Mouse (Mus musculus) midbrain, embryonic 15.5 days (tissue): Measurements from ENCODE around the gene Anapc1. TPM values are rescaled to one million over a fixed set of nuclear protein-coding genes. Genes with fewer than 3 reads are reported as not detected.
"Not testable (repeated sequence)": the region's sequence is repeated elsewhere in the genome, so short reads cannot be mapped to it uniquely, and the experiment has no call there.

Experiments
- ATAC-seq: fragments of 200-750 bp; cut with Nextera tagmentation; replicated peaks from 2 replicates; pipeline ENCODE4 v1.8.0; 2017; ENCODE audit warnings: moderate TSS enrichment
- H3K27ac ChIP-seq: fragments of 300-500 bp; sonication (generic); 2 replicates; pipeline ENCODE4 v1.5.1; 2015; ENCODE audit warnings: mild to moderate bottlenecking, inconsistent platforms
- H3K27me3 ChIP-seq: fragments of 300-500 bp; sonication (generic); replicated peaks from 2 replicates; pipeline ENCODE4 v1.6.1; 2015; ENCODE audit warnings: inconsistent platforms
- H3K36me3 ChIP-seq: fragments of 300-500 bp; sonication (generic); replicated peaks from 2 replicates; pipeline ENCODE4 v1.6.1; 2015; ENCODE audit warnings: inconsistent platforms
- H3K4me1 ChIP-seq: fragments of 300-500 bp; sonication (generic); 2 replicates; pipeline ENCODE4 v1.6.1; 2015; ENCODE audit warnings: inconsistent platforms
- H3K4me2 ChIP-seq: fragments of 300-500 bp; sonication (generic); 2 replicates; pipeline ENCODE4 v1.6.1; 2015; ENCODE audit warnings: inconsistent platforms, mild to moderate bottlenecking, moderate library complexity
- H3K4me3 ChIP-seq: fragments of 300-500 bp; sonication (generic); 2 replicates; pipeline ENCODE4 v1.5.1; 2015; ENCODE audit warnings: mild to moderate bottlenecking, inconsistent platforms
- H3K9ac ChIP-seq: fragments of 300-500 bp; sonication (generic); 2 replicates; pipeline ENCODE4 v1.6.1; 2015; ENCODE audit warnings: mild to moderate bottlenecking, inconsistent platforms
- H3K9me3 ChIP-seq: fragments of 300-500 bp; sonication (generic); 2 replicates; pipeline ENCODE4 v1.6.1; 2016; ENCODE audit warnings: inconsistent platforms
- WGBS: fragments of 180-500 bp; shearing (Covaris S2); methylation state at CpG from one replicate; pipeline ENCODE4 v1.1.7; 2015; ENCODE audit warnings: mixed read lengths; 5-methylcytosine and 5-hydroxymethylcytosine counted together
- polyA plus RNA-seq: library from polyadenylated mRNA; unstranded; fragments of >200 nt; fragmentation: Nextera tagmentation; extraction: Ambion mirVana; gene quantifications from 2 replicates; pipeline ENCODE4 v1.2.1, GENCODE M21; 2015

The Anapc1 gene
- polyA plus RNA-seq, 1 experiment from 2014 or later: 52.8 TPM

DNA sequence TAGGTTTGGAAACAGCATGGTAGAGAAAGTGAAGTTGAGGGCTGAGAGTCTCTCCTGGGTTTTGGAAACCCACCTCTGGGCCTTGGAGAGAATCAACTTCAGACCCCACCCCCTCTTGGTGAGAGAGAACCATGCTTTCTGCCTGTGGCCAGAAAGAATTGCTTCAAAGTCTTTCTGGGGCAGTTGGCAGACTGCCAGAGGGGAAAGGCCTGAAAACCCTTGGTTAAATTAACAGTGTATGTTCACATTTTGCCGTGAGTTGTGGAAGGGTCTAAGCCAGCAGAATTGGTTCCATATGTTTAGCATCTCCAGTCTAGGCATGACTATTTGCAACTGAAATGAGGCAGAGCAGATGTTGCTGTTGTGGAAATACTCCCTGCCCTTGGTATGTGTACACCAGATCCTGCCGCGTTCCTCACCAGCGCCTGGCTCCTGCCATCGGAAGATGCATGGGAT is 26.4 kb upstream of the Anapc1 start:
- Histone ChIP-seq H3K4me3 (no peak overlapping the region), H3K9ac (no peak overlapping the region), H3K27me3 (no peaks in the 10 kb centered on the region), H3K4me1 (no peaks in the 10 kb centered on the region), H3K27ac (no peak overlapping the region), H3K4me2 (no peak overlapping the region), H3K36me3 (no peaks in the 10 kb centered on the region), H3K9me3 (no peaks in the 10 kb centered on the region)
- no peak for ATAC-seq
- 69% methylated on average over 5 of the region's 5 CpGs for WGBS

DNA sequence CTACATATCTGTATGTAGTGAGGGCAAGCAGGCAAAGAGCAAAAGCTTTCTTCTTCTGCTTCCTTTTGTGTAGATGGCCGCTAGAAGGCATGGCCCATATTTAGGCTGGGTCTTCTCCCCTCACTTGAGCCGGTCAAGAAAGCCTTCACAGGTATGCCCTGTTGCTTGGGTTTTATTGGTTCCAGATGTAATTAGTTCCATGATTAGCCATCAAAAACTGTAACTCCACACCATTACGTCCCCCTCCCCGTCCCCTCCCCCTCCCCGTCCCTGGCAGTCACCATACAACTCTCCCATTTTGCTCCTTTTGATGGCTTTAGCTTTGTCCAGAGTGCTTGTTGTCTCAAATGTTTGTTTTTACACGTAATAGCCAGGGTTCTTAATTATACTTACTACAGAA is 25.7 kb upstream of the Anapc1 start:
- H3K4me1 ChIP-seq: no peaks in the 10 kb centered on the region
- no peak overlapping the region for H3K4me2 ChIP-seq
- no peak overlapping the region for H3K9ac ChIP-seq
- no peak for ATAC-seq
- no peaks in the 10 kb centered on the region for H3K36me3 ChIP-seq
- H3K9me3 ChIP-seq: no peaks in the 10 kb centered on the region
- H3K27ac ChIP-seq: no peak overlapping the region
- no peaks in the 10 kb centered on the region for H3K27me3 ChIP-seq
- H3K4me3 ChIP-seq: no peak overlapping the region
- 78% methylated on average over 6 of the region's 6 CpGs for WGBS

- H3K4me3 ChIP-seq: no peak overlapping the region
- no peak overlapping the region for H3K27ac ChIP-seq
- H3K4me1 ChIP-seq: no peaks in the 10 kb centered on the region
- no peaks in the 10 kb centered on the region for H3K27me3 ChIP-seq
- 83% methylated on average over 6 of the region's 6 CpGs for WGBS
- H3K36me3 ChIP-seq: no peaks in the 10 kb centered on the region
- no peak for ATAC-seq
- H3K9ac ChIP-seq: no peak overlapping the region
- no peak overlapping the region for H3K4me2 ChIP-seq
- no peaks in the 10 kb centered on the region for H3K9me3 ChIP-seq
Observed at GRCm38 (mm10) chr2:128710609-128711008, 23.4 kb upstream of the Anapc1 start.

DNA sequence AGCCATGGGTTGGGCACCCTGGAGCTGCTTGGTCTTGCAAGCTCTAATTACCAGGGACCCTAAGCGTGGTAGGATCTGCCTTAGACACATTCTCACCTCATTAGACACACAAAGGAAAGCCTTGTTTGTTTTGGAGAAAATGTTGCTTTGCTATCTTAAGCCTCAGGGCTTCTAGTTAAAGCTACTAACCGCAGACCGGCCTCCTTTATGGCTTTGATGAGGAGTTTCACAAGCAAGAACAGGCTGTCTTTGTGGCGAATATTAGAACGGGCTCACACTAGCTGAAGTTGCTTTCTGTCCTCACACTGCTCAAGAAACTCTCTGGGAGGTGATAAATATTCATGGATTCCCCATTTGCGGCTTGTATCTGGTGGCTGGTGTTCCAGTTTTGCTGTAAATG is 22.1 kb upstream of the Anapc1 start:
- no peaks in the 10 kb centered on the region for H3K27me3 ChIP-seq
- H3K4me3 ChIP-seq: no peak overlapping the region
- H3K36me3 ChIP-seq: no peaks in the 10 kb centered on the region
- no peaks in the 10 kb centered on the region for H3K9me3 ChIP-seq
- H3K4me2 ChIP-seq: no peak overlapping the region
- no peaks in the 10 kb centered on the region for H3K4me1 ChIP-seq
- H3K9ac ChIP-seq: no peak overlapping the region
- no peak for ATAC-seq
- H3K27ac ChIP-seq: no peak overlapping the region
- WGBS: 40% methylated on average over 6 of the region's 6 CpGs

DNA sequence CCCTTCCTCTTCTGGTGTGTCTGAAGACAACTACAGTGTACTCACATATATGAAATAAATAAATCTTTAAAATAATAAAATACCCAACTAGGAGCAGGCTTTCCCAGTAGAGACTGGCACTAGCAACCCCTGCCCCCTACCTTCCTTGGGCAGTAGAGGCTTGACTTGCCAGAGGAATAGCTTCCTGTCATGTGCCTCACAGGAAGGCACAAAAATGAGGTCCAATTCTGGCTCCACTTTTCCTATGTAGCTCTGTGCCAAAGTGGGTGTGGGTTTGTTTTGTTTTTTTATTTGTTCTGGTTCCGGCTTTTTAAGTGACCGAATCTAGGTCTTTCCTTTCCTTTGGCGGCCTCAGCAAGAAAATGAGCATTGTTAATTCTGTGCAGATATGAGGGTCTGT is 17.3 kb upstream of the Anapc1 start:
- Histone ChIP-seq H3K4me3 (no peak overlapping the region), H3K27me3 (peaks cover 3% of the 10 kb centered on the region; the same call in 1 of the 2 replicates), H3K27ac (no peak overlapping the region), H3K4me1 (peaks cover 2% of the 10 kb centered on the region; the same call in 1 of the 2 replicates), H3K36me3 (no peaks in the 10 kb centered on the region), H3K4me2 (no peak overlapping the region), H3K9me3 (no peaks in the 10 kb centered on the region), H3K9ac (no peak overlapping the region)
- 90% methylated on average over 3 of the region's 3 CpGs for WGBS
- ATAC-seq: no peak

DNA sequence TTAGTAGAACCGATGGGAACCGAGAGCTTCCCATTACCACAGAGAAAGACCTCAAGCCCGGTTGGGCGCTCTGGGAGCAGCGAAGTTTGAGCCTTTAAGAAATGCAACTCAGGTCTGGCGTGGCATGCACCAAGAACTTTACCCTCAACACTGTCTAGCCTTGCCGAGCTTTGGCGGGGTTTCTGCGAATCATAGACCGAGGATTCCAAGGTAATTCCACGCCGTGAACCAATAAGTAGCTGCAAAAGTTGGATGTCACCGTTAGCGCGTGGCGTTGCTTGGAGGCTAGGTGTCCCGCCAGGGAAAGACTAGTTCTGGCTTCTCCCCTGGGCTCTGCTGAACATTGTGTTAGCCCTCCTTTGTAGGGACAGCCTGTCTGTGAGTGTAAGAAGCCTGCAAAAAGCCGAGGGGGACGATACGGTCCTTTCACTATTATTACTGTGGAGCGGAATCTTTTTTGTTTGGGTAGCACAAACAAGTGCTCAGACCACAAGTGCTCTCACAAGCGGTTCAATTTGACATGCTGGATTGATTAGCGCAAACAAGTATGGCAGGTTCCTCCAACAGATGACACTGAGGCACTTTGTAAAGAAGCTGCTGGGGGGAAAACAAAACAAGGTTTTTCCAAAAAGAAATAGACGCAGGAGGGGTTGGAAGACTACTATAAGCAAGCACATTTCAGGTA is 12.2 kb upstream of the Anapc1 start:
- WGBS: 1% methylated on average over 24 of the region's 24 CpGs
- H3K9ac ChIP-seq: peak overlapping the region; percentile 37; the same call in 1 of the 2 replicates
- H3K4me1 ChIP-seq: peaks cover 20% of the 10 kb centered on the region
- ATAC-seq: peak; percentile 43
- peaks cover 17% of the 10 kb centered on the region for H3K27me3 ChIP-seq
- H3K27ac ChIP-seq: no peak overlapping the region
- peak overlapping the region; percentile 95 for H3K4me2 ChIP-seq
- peak overlapping the region; percentile 45 for H3K4me3 ChIP-seq
- no peaks in the 10 kb centered on the region for H3K36me3 ChIP-seq
- H3K9me3 ChIP-seq: no peaks in the 10 kb centered on the region

GRCm38 (mm10) chr2:128698693-128699181 is 11.5 kb upstream of the Anapc1 start, which contains the start of gene Mertk:
Gene Mertk (plus strand): TSS chr2:128698956.
- under 1% methylated on average over 30 of the region's 30 CpGs for WGBS
- ATAC-seq: peak; percentile 86
- peaks cover 20% of the 10 kb centered on the region for H3K4me1 ChIP-seq
- H3K36me3 ChIP-seq: no peaks in the 10 kb centered on the region
- H3K27me3 ChIP-seq: peaks cover 17% of the 10 kb centered on the region
- H3K9me3 ChIP-seq: no peaks in the 10 kb centered on the region
- H3K4me3 ChIP-seq: peak within 1 kb of the TSS; percentile 45
- H3K27ac ChIP-seq: no peak within 1 kb of the TSS
- peak within 1 kb of the TSS; percentile 37; the same call in 1 of the 2 replicates for H3K9ac ChIP-seq
- H3K4me2 ChIP-seq: peak within 1 kb of the TSS; percentile 95

- Histone ChIP-seq H3K4me3 (peak overlapping the region; percentile 45), H3K27me3 (peaks cover 17% of the 10 kb centered on the region), H3K36me3 (no peaks in the 10 kb centered on the region), H3K9ac (0 out of 2 replicates have a peak overlapping the region, but pooled peaks have one; percentile 37), H3K9me3 (no peaks in the 10 kb centered on the region), H3K27ac (no peak overlapping the region), H3K4me2 (peak overlapping the region; percentile 95), H3K4me1 (peaks cover 20% of the 10 kb centered on the region)
- peak; percentile 93 for ATAC-seq
- WGBS: under 1% methylated on average over 14 of the region's 14 CpGs
Observed at GRCm38 (mm10) chr2:128698140-128698692, 11.0 kb upstream of the Anapc1 start.

DNA sequence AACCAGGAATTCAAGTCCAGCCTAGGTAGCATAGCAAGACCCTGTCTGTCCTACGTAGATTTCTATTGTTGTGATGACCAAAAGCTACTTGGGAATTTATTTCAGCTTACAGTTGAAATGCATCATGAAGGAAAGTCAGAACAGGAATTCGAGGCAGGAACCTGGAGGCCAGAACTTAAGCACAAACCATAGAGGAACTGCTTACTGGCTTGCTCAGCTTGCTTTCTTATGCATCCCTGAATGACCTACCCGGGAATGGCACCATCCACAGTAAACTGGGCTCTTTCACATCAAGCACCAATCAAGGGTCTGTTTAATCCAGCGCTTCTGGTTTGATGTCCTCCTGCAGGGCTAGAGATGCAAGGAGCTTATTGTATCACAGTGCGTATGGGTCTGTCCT is 10.4 kb upstream of the Anapc1 start:
- Histone ChIP-seq H3K27me3 (peaks cover 17% of the 10 kb centered on the region), H3K4me2 (peak overlapping the region; percentile 95), H3K9me3 (no peaks in the 10 kb centered on the region), H3K36me3 (no peaks in the 10 kb centered on the region), H3K4me1 (peaks cover 20% of the 10 kb centered on the region), H3K27ac (no peak overlapping the region), H3K4me3 (0 out of 2 replicates have a peak overlapping the region, but pooled peaks have one; percentile 45), H3K9ac (no peak overlapping the region)
- ATAC-seq: no peak
- 48% methylated on average over 5 of the region's 5 CpGs for WGBS

GRCm38 (mm10) chr2:128697047-128697446 is 9.9 kb upstream of the Anapc1 start:
- WGBS: 85% methylated on average over 1 of the region's 1 CpGs
- Histone ChIP-seq H3K9ac (no peak overlapping the region), H3K27me3 (peaks cover 17% of the 10 kb centered on the region), H3K4me2 (no peak overlapping the region), H3K36me3 (no peaks in the 10 kb centered on the region), H3K27ac (no peak overlapping the region), H3K9me3 (no peaks in the 10 kb centered on the region), H3K4me1 (peaks cover 20% of the 10 kb centered on the region), H3K4me3 (no peak overlapping the region)
- no peak for ATAC-seq

DNA sequence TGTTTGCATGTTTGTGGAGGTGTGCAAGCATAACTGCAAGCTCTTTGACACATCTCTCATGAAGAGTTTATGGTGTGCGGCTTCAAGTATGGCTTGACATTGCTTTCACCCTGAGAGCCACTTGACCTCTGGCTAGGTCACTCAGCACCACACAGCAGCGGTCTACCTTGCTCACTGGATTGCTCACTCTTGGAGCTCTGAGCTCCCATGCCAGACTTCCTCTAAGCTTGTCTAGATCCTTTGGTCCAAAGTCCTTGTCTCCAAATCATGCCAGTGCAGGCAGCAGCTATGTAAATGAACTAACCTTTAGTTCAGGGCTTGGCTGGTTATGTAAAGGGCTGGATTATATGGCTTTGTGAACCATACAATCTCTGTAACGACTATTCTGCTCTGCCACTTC is 9.2 kb upstream of the Anapc1 start:
- H3K9me3 ChIP-seq: no peaks in the 10 kb centered on the region
- peaks cover 17% of the 10 kb centered on the region for H3K27me3 ChIP-seq
- peaks cover 20% of the 10 kb centered on the region for H3K4me1 ChIP-seq
- no peaks in the 10 kb centered on the region for H3K36me3 ChIP-seq
- no peak overlapping the region for H3K4me3 ChIP-seq
- no peak overlapping the region for H3K9ac ChIP-seq
- no peak overlapping the region for H3K27ac ChIP-seq
- H3K4me2 ChIP-seq: no peak overlapping the region
- ATAC-seq: no peak
- 75% methylated on average over 3 of the region's 3 CpGs for WGBS

GRCm38 (mm10) chr2:128694548-128694947 is 7.4 kb upstream of the Anapc1 start:
- no peak overlapping the region for H3K27ac ChIP-seq
- no peak for ATAC-seq
- H3K9me3 ChIP-seq: no peaks in the 10 kb centered on the region
- H3K4me2 ChIP-seq: no peak overlapping the region
- H3K4me3 ChIP-seq: no peak overlapping the region
- no peaks in the 10 kb centered on the region for H3K36me3 ChIP-seq
- H3K4me1 ChIP-seq: peaks cover 19% of the 10 kb centered on the region
- H3K9ac ChIP-seq: no peak overlapping the region
- H3K27me3 ChIP-seq: peaks cover 15% of the 10 kb centered on the region

GRCm38 (mm10) chr2:128693828-128694227 is 6.6 kb upstream of the Anapc1 start:
- H3K4me3 ChIP-seq, ATAC-seq, H3K36me3 ChIP-seq, H3K4me2 ChIP-seq, H3K9ac ChIP-seq, H3K27me3 ChIP-seq, H3K9me3 ChIP-seq, H3K27ac ChIP-seq: not testable (repeated sequence)
- H3K4me1 ChIP-seq: peaks cover 12% of the 10 kb centered on the region
- 96% methylated on average over 2 of the region's 3 CpGs for WGBS
